Mouse (Mus musculus): ENCODE results near the gene Lmod1. TPM values are rescaled to one million over a fixed set of nuclear protein-coding genes. Genes with fewer than 3 reads are reported as not detected.
"Not testable (repeated sequence)": the region's sequence is repeated elsewhere in the genome, so short reads cannot be mapped to it uniquely, and the experiment has no call there.

Lmod1 gene
- polyA plus RNA-seq, 1 experiment from 2014 or later: 1.0 TPM

GRCm38 (mm10) chr1:135379048-135379447 is 54.4 kb downstream of the Lmod1 start:
- no peaks in the 10 kb centered on the region for H3K27me3 ChIP-seq
- H3K4me3 ChIP-seq (replicated peaks): no peak overlapping the region
- no peak overlapping the region for H3K9ac ChIP-seq
- H3K36me3 ChIP-seq: peaks cover 16% of the 10 kb centered on the region
- H3K27ac ChIP-seq (replicated peaks): no peak overlapping the region
- peaks cover 13% of the 10 kb centered on the region for H3K4me1 ChIP-seq
- no peak for ATAC-seq (ENCODE audit: insufficient number of reproducible peaks, low FRiP score, low TSS enrichment, low read depth)
- no peak overlapping the region for H3K4me2 ChIP-seq (replicated peaks)
- no peaks in the 10 kb centered on the region for H3K9me3 ChIP-seq (replicated peaks)
- 39% methylated on average over 2 of the region's 2 CpGs for whole genome bisulfite sequencing

- no peak overlapping the region for H3K9ac ChIP-seq
- 71% methylated on average over 15 of the region's 15 CpGs for WGBS
- H3K4me3 ChIP-seq (replicated peaks): no peak overlapping the region
- no peaks in the 10 kb centered on the region for H3K27me3 ChIP-seq
- H3K27ac ChIP-seq (replicated peaks): no peak overlapping the region
- H3K36me3 ChIP-seq: peaks cover 29% of the 10 kb centered on the region
- no peak overlapping the region for H3K4me2 ChIP-seq (replicated peaks)
- no peak for ATAC-seq (ENCODE audit: insufficient number of reproducible peaks, low FRiP score, low TSS enrichment, low read depth)
- peaks cover under 1% of the 10 kb centered on the region; the same call in 1 of the 2 replicates for H3K4me1 ChIP-seq
- H3K9me3 ChIP-seq (replicated peaks): no peaks in the 10 kb centered on the region
Observed at GRCm38 (mm10) chr1:135380071-135380991, 55.7 kb downstream of the Lmod1 start.

GRCm38 (mm10) chr1:135381560-135381959 is 57.0 kb downstream of the Lmod1 start:
- H3K36me3 ChIP-seq: peaks cover 41% of the 10 kb centered on the region
- H3K27me3 ChIP-seq; H3K4me1 ChIP-seq; H3K4me3 ChIP-seq (replicated peaks); H3K9me3 ChIP-seq (replicated peaks); H3K27ac ChIP-seq (replicated peaks); ATAC-seq (ENCODE audit: insufficient number of reproducible peaks, low FRiP score, low TSS enrichment, low read depth); H3K9ac ChIP-seq; H3K4me2 ChIP-seq (replicated peaks): not testable (repeated sequence)
- whole genome bisulfite sequencing: 61% methylated on average over 6 of the region's 6 CpGs

DNA sequence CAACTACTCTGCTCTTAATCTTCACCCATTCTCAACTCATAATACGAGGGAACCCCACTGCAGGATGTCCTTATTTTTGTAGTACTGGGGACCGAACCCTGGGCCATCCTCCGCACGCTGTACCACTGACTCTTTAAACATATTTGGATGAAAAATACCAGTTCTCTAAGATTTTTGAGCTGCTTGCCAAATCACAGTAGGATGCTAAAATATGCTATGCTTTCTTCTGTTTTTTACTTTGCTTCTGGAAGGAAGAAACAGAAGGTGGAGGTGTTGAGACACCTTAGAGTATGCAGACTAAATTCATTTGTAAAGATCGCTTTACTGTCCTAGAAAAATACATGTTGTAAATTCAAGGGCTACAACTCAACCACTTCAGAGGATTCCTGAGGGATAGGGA is 59.6 kb downstream of the Lmod1 start:
- Histone ChIP-seq H3K4me1 (no peaks in the 10 kb centered on the region), H3K27ac (replicated peaks) (no peak overlapping the region), H3K27me3 (no peaks in the 10 kb centered on the region), H3K4me3 (replicated peaks) (no peak overlapping the region), H3K9me3 (replicated peaks) (no peaks in the 10 kb centered on the region), H3K36me3 (peaks cover 67% of the 10 kb centered on the region), H3K4me2 (replicated peaks) (no peak overlapping the region), H3K9ac (no peak overlapping the region)
- WGBS: 94% methylated on average over 5 of the region's 5 CpGs
- no peak for ATAC-seq (ENCODE audit: insufficient number of reproducible peaks, low FRiP score, low TSS enrichment, low read depth)

- H3K4me1 ChIP-seq: no peaks in the 10 kb centered on the region
- no peaks in the 10 kb centered on the region for H3K27me3 ChIP-seq
Observed at GRCm38 (mm10) chr1:135385161-135385560, 60.6 kb downstream of the Lmod1 start.

DNA sequence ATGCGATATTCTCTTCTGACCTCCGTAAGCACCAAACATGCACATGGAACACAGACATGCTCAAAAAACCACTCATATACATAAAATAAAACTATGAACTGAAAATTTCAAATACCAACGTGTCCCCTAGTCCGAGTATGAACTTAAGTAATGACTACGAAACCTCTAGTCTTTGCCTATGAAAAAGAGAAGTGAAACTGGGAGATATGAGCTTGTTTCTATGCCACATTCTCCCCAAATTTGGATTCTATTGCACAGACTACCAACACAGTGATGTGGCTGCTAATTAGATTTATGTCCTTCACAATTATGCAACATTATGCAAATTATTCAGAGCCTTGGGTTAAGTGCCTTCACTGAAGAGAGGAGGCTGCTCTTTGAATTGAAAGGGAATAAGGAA is 74.9 kb downstream of the Lmod1 start:
- ATAC-seq (ENCODE audit: insufficient number of reproducible peaks, low FRiP score, low TSS enrichment, low read depth): no peak
- Histone ChIP-seq H3K4me3 (replicated peaks) (no peak overlapping the region), H3K4me1 (no peaks in the 10 kb centered on the region), H3K4me2 (replicated peaks) (no peak overlapping the region), H3K27ac (replicated peaks) (no peak overlapping the region), H3K27me3 (no peaks in the 10 kb centered on the region), H3K9me3 (replicated peaks) (no peaks in the 10 kb centered on the region), H3K36me3 (peaks cover 75% of the 10 kb centered on the region), H3K9ac (no peak overlapping the region)
- 94% methylated on average over 5 of the region's 5 CpGs for WGBS

More at GRCm38 (mm10) chr1:135385161-135385560, 60.6 kb downstream of the Lmod1 start:
- peaks cover 74% of the 10 kb centered on the region for H3K36me3 ChIP-seq
- H3K4me3 ChIP-seq (replicated peaks): no peak overlapping the region
- H3K27ac ChIP-seq (replicated peaks): no peak overlapping the region
- H3K9ac ChIP-seq: no peak overlapping the region
- ATAC-seq (ENCODE audit: insufficient number of reproducible peaks, low FRiP score, low TSS enrichment, low read depth): no peak
- WGBS: 86% methylated on average over 9 of the region's 9 CpGs
- H3K9me3 ChIP-seq (replicated peaks): no peaks in the 10 kb centered on the region
- no peak overlapping the region for H3K4me2 ChIP-seq (replicated peaks)

DNA sequence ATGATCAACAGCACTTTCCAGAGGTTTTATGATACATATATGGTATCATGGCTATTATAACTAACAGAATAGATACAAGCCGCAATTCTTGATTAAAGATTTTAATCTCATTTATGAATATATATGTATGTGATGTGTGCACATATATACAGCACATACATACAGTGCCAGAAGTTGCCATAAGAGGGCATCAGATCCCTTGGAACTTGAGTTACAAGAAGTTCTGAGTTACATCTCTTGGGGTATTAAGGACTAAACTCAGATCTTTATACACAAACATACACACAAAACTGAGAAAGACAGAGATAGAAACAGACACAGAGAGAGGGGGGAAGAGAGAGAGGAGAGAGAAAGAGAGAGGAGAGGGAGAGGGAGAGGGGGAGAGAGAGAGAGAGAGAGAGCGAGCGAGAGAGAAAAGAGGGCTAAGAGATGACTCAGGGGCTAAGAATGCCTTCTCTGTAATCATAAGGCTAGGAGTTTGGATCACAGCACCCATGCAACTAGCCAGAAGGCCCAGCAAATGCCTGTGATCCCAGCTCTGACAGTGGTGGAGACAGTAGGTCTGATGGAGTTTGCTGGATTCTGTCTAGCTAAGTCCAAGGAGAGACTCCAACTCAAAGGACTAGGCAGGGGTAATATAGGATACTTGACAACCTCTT is 77.0 kb downstream of the Lmod1 start:
- no peak overlapping the region for H3K27ac ChIP-seq (replicated peaks)
- H3K4me2 ChIP-seq (replicated peaks): no peak overlapping the region
- no peaks in the 10 kb centered on the region for H3K27me3 ChIP-seq
- WGBS: 84% methylated on average over 3 of the region's 3 CpGs
- no peaks in the 10 kb centered on the region for H3K9me3 ChIP-seq (replicated peaks)
- peaks cover 82% of the 10 kb centered on the region for H3K36me3 ChIP-seq
- H3K4me1 ChIP-seq: no peaks in the 10 kb centered on the region
- H3K9ac ChIP-seq: no peak overlapping the region
- ATAC-seq (ENCODE audit: insufficient number of reproducible peaks, low FRiP score, low TSS enrichment, low read depth): no peak
- no peak overlapping the region for H3K4me3 ChIP-seq (replicated peaks)

DNA sequence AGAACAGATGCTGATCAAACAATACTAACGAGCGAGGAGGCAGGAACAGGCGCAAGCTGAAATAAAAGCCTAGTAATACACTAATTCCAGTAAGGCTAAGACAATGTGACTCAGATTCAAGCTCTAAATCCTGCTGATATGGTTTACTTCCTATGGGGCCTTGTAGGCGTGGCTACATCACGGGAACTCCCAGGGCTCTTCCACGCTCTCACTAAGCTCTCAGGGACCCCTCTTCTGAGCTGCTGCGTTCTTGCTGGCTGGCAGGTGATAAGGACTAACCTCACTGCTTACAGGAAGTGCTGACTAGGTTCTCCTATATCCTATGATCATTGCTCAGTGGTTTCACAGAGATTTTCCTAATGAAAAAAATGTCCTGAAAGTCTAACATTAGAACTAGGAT is 80.7 kb downstream of the Lmod1 start:
- WGBS: 76% methylated on average over 7 of the region's 7 CpGs
- no peaks in the 10 kb centered on the region for H3K4me1 ChIP-seq

DNA sequence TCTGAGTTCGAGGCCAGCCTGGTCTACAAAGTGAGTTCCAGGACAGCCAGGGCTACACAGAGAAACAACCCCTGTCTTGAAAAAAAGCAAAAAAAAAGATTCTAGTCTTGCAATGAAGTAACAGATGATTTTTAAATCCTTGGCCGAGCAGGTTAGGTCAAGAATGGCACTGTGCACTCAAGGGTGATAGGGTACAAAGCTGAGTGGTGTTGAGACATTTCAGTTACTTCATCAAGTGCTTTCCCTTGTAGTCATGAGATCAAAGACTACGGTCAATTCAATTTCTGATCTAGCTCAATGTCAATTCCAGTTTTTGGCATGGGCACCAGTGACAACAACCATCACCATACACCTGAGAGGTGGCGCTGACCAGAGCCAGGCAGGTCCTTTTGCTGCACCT is 84.4 kb downstream of the Lmod1 start:
- Histone ChIP-seq H3K27me3 (no peaks in the 10 kb centered on the region), H3K27ac (replicated peaks) (no peak overlapping the region), H3K36me3 (peaks cover 80% of the 10 kb centered on the region), H3K9ac (no peak overlapping the region), H3K9me3 (replicated peaks) (no peaks in the 10 kb centered on the region), H3K4me3 (replicated peaks) (no peak overlapping the region), H3K4me2 (replicated peaks) (no peak overlapping the region), H3K4me1 (no peaks in the 10 kb centered on the region)
- no peak for ATAC-seq (ENCODE audit: insufficient number of reproducible peaks, low FRiP score, low TSS enrichment, low read depth)
- WGBS: 98% methylated on average over 4 of the region's 4 CpGs

More for the DNA sequence above, 80.7 kb downstream of the Lmod1 start:
- Histone ChIP-seq H3K4me3 (replicated peaks) (no peak overlapping the region), H3K27me3 (no peaks in the 10 kb centered on the region), H3K4me2 (replicated peaks) (no peak overlapping the region), H3K36me3 (peaks cover 85% of the 10 kb centered on the region), H3K27ac (replicated peaks) (no peak overlapping the region), H3K9ac (no peak overlapping the region), H3K9me3 (replicated peaks) (no peaks in the 10 kb centered on the region)
- ATAC-seq (ENCODE audit: insufficient number of reproducible peaks, low FRiP score, low TSS enrichment, low read depth): no peak

DNA sequence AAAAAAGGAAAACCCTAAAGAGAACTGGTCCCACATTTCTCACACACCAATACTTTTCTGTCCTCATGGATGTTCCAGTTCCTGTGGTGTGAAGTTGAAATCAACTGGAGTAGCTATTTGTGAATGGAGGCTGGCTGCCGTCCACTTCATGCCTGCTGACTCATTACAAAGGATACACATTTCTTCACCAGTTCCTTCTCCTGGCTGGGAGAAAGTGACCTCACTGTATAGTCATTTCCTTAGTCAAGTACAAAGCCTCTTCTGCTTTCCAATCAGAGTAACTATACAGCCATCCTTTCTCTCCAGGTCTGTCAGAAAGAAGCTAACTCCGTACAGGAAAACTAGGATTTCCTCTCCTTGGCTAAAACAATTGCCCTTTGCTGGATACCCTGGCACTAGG is 86.4 kb downstream of the Lmod1 start:
- no peak overlapping the region for H3K9ac ChIP-seq
- no peak overlapping the region for H3K27ac ChIP-seq (replicated peaks)
- H3K27me3 ChIP-seq: no peaks in the 10 kb centered on the region
- ATAC-seq (ENCODE audit: insufficient number of reproducible peaks, low FRiP score, low TSS enrichment, low read depth): no peak
- H3K36me3 ChIP-seq: peaks cover 77% of the 10 kb centered on the region
- no peaks in the 10 kb centered on the region for H3K4me1 ChIP-seq
- no peak overlapping the region for H3K4me2 ChIP-seq (replicated peaks)
- H3K9me3 ChIP-seq (replicated peaks): no peaks in the 10 kb centered on the region
- H3K4me3 ChIP-seq (replicated peaks): no peak overlapping the region
- 75% methylated on average over 2 of the region's 2 CpGs for WGBS

GRCm38 (mm10) chr1:135412130-135412529 is 87.5 kb downstream of the Lmod1 start:
- Histone ChIP-seq H3K4me2 (replicated peaks) (no peak overlapping the region), H3K9ac (no peak overlapping the region), H3K9me3 (replicated peaks) (no peaks in the 10 kb centered on the region), H3K4me3 (replicated peaks) (no peak overlapping the region), H3K27me3 (no peaks in the 10 kb centered on the region), H3K27ac (replicated peaks) (no peak overlapping the region), H3K36me3 (peaks cover 79% of the 10 kb centered on the region), H3K4me1 (no peaks in the 10 kb centered on the region)
- WGBS: 76% methylated on average over 4 of the region's 4 CpGs
- ATAC-seq (ENCODE audit: insufficient number of reproducible peaks, low FRiP score, low TSS enrichment, low read depth): no peak

Measured in embryonic facial prominence, embryonic 15.5 days (tissue).